Mouse (Mus musculus): Measurements from ENCODE around the gene Ier3.

Gene Ier3

DNA sequence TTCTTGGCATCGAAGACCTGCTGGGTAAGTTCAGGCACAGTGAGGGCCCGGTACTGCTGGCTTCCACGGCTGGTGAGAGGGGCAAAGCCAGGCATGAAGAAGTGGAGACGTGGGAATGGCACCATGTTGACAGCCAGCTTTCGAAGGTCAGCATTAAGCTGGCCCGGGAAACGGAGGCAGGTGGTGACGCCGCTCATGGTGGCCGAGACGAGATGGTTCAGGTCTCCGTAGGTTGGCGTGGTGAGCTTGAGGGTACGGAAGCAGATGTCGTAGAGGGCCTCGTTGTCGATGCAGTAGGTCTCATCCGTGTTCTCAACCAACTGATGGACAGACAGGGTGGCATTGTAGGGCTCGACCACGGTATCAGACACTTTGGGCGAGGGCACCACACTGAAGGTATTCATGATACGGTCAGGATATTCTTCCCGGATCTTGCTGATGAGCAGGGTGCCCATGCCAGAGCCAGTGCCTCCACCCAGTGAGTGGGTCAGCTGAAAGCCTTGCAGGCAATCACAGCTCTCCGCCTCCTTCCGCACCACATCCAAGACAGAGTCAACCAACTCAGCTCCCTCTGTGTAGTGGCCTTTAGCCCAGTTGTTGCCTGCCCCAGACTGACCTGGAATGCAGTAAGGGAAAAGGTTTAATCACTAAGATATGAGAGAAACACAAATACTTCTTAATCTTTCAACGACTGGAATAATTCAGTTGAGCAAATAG lies 14.1 kb downstream of the Ier3 start:
- DNase-seq (ENCODE audit: low read depth, low spot score) = no peak

DNA sequence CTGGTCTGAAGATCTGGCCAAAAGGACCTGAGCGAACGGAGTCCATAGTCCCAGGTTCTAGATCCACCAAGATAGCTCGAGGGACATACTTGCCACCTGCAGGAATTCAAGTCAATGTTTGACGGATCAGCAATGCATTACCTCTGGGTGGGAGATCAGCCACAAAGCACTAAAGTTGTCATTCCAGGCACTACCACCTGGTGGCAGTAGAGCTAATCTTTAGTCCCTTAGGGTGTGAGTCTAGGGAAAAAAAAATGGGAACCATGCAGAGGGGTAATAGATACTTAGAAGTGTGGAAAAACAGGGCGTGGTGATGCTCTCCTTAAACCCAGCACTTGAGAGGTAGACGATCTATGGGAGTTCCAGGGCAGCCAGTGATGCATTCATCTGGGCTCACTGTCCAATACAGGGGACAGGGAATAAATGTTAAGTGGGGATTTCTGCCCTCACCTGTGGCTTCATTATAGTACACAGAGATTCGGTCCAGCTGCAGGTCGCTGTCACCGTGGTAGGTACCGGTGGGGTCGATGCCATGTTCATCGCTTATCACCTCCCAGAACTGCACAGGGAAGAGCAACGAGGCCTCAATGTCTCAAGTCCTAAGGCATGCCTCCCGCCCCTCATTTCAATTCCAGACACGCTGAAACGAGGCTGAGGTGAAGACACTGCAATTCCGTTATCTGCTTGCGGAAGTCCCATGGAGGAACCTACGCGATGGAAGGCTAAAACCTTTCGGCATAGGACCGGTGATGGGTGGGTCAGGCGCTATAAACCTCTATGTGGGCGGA lies 14.9 kb downstream of the Ier3 start:
- peak; percentile 64 for DNase-seq (ENCODE audit: low read depth, low spot score)

DNA sequence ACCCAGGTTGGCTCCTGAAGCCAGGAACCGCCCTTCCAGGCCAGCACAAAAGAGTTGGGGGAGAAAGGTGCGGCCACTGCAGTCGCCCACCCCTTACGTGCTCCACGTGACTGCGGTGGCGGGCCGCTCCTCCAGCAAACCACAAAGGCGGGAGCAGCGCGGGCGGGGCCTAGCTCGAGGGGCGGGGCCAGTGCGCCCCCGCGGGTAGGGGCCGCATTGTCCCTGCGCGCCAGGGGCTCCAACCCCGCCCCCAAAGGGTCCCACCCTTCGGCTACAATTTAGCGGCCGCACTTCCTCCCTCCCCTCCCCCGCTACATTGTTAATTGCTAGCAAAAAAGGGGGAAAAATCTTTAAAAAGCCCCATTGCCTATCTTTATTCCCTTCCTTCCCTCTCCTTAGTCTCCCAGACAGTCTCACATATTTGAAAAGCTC lies 15.5 kb downstream of the Ier3 start:
- DNase-seq (ENCODE audit: low read depth, low spot score) = peak; percentile 92

DNA sequence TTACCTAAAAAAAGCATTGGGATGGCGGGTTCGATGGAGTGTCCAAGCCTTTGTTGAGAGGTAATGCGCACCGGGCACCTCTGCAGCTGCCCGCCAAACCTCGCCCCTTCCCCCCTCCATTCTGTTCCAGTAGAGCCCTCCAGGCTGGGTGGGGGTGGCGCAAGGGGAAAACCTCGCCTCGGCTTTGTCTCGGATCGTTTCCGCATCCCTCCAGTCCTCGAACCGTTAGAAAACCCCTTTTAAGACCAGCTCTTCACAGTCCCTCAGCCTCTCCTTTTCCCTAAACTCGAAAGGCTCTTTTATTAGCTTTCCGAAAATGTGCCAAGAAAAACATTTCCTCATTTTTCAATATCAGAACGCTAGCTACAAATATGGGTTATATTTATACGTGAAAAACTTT lies 16.0 kb downstream of the Ier3 start:
- peak; percentile 84 for DNase-seq (ENCODE audit: low read depth, low spot score)

DNA sequence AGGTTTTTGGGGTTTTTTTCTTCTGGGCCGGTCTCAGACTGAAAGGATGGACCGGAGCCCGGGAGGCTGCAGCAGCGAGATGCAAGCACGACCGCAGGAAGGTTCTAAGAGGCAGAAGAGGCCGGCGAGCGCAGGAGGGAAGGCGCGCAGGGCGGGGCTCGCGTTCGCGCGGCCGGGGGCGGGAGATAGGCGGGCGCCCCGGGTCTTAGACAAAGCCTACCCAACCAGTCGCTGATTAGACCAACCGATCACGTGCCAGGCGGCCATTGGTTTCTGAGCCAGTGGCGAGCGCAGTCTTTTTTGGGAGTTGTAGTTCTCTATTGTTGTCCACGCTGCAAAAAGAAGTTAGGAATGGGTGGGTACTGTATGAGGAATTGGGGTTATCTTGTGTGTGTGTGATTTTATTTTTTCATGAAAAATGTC lies 16.6 kb downstream of the Ier3 start, which contains the start of gene Tubb5:
Gene Tubb5 (minus strand): TSS at position 185 of the 423 bp plus-strand sequence.
- peak; percentile 97 for DNase-seq (ENCODE audit: low read depth, low spot score)

DNA sequence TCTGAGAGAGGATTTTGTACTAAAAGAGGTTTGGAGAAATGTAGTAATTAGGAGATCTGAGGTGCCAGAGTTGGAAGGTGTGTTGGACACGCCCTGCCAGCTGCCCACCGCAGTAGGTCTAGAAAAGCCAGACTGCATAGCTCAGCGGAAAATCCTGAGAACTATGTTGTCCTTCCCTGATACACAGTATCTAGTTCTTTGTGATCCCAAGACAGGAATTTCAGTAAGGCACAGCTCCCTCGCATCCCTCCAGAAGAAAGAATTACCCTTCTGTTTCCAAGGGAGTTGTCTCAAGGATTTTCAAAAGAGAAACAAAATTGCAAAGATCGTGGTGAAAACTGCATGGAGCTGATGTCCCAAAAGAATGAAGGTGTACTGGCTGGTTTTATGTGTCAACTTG lies 17.1 kb downstream of the Ier3 start:
- no peak for DNase-seq (ENCODE audit: low read depth, low spot score)

DNA sequence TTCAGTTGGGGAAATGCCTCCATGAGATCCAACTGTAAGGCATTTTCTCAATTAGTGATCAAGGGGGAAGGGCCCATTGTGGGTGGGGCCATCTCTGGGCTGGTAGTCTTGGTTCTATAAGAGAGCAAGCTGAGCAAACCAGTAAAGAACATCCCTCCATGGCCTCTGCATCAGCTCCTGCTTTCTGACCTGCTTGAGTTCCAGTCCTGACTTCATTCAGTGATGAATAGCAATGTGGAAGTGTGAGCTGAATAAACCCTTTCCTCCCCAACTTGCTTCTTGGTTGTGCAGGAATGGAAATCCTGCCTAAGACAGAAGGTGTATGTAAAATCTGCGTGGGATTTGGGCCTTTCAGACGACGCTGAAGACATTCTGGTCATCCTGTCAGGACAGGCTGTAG lies 17.5 kb downstream of the Ier3 start:
- peak; percentile 44 for DNase-seq (ENCODE audit: low read depth, low spot score)

DNA sequence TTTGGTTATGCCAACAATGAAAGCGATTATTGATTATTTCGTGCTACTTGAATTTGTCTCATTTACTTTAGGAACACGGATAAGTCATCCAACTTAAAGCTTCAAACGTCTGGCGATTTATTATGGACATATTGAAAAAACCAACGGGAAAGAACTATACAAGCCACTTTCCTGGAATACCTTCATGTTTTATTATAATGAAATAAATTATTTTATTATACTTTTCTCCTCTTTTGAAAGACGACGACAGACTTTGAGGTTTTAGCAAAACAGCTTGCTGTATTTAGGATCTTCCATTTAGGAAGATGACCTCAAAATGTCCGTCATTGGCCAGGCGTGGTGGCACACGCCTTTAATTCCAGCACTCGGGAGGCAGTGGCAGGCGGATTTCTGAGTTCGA lies 19.1 kb downstream of the Ier3 start:
- DNase-seq (ENCODE audit: low read depth, low spot score) = no peak

DNA sequence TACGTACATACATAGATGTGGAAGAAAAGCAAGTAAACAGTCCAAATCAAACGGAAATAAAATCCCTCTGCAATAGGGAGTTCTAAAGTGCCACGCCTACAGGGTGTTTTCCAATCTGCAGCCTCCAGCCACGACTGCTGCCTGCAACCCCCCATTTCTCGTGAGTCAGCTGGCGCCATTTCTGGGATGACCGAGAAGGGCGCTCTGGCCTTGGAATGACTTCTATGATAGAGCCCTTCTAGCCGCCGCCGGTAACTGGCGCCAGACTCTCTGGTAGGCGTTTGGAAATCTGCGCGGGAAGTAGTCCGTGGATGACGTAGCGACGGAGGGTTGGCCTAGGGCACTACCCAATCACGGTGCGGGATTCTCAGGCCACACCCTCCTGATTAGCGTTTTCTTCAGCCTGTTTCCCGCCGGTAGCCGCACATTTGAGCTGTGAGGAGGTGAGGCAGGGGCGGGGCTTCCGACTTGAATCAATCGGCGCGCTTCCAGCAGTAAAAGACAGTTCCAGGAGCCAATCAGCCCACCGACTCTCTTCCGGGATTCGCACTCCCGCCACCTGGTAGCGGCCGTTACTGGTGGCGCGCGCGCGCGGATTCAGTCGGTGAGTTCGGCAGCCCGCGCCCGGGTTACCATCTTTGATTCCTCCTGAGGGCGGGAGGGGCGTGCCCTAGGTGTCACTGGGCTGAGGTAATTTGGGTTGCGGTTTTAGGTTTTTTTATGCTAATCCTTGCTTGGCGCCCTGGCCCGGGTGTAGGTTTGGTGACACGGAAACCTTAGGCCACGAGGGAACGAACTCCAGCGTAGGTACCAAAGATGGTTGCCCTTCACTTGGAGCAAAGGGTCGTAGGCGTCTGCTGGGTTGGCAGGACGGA lies 19.8 kb downstream of the Ier3 start, which contains the start of gene Mdc1:
Gene Mdc1 (plus strand): TSS at position 440 of the 875 bp plus-strand sequence.
- peak; percentile 100 for DNase-seq (ENCODE audit: low read depth, low spot score)

DNA sequence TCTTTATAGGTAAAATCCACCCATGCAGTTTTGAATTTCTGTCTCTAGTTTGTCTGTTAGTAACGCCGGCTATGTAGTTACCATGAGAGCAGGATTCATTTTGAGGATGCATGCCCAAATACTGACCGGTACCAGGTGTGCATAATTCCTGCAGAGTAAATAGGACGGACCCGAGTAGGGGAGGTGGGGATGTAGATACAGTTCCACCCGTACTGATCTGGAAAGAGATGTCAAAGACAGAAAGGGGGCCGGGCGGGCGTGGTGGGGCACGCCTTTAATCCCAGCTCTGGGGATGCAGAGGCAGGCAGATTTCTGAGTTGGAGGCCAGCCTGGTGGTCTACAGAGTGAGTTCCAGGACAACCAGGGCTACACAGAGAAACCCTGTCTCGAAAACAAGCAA lies 20.5 kb downstream of the Ier3 start:
- no peak for DNase-seq (ENCODE audit: low read depth, low spot score)

DNA sequence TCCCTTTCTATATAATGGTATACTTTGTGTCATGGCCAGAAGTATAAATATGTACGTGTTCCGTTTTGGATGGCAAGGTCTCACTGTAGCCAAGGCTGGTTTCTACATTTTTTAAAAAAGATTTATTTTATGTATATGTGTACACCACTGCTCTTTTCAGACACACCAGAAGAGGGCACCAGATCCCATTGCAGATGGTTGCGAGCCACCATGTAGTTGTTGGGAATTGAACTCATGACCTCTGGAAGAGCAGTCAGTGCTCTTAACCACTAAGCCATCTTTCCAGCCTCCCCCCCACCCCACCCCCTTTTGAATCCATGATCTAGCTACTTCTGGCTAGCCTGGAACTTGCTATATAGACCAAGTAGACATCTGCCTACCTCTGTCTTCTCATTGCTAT lies 22.0 kb downstream of the Ier3 start:
- DNase-seq (ENCODE audit: low read depth, low spot score) = no peak

DNA sequence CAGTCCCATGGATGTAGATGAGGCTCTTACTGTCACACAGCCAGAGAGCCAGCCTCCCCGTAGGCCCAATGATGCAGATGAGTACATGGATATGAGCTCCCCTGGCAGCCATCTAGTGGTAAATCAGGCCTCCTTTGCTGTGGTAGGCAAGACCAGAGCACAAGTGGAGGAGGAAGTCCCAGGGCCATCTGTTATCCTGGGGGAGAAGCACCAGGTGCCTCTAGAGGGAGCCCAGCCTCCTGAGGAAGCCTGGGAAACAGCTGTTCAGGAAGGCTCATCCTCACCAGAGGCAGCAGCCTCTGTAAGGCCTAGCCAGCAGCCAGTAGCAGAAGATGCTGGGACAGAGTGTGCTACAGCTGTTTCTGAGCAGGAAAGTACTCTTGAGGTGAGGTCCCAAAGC lies 26.6 kb downstream of the Ier3 start:
- DNase-seq (ENCODE audit: low read depth, low spot score) = no peak

DNA sequence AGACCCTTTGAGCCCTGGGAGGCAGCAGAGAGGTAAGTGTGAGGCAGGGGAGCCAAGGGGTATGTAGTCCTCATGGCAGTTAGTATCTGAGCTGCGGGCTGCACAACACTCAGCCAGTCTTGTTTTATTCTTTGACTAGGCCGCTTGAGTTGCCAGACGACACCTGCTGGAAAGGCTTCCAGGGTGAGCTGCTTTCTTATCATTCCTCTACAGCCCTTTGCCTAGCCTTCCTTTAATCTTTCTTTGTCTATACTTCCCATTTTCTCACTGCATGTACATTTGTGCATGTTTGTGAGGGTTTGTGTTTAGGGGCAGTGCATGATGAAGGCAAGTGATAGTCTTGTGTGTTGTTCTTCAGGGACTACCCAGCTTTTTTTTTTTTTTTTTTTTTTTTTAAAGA lies 29.5 kb downstream of the Ier3 start:
- DNase-seq (ENCODE audit: low read depth, low spot score) = no peak

DNA sequence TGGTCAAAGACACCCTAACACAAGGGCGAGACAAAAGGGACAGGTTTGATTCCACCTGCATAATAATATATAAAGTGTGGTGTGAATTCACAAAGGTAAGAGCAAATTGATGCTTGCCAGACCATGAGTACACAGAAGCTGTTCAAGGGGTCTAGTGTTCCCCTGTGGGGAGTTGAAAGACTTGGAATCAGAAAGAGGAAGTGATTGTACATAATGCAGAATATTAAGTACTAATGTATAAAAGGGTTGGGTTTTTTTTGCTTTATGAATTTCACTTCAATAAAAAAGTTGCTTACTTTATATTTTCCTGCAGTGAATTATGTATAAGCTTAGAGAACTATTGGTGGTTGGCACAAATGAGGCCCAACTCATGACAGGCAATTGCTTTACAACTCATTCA lies 37.9 kb downstream of the Ier3 start:
- DNase-seq (ENCODE audit: low read depth, low spot score) = no peak

DNA sequence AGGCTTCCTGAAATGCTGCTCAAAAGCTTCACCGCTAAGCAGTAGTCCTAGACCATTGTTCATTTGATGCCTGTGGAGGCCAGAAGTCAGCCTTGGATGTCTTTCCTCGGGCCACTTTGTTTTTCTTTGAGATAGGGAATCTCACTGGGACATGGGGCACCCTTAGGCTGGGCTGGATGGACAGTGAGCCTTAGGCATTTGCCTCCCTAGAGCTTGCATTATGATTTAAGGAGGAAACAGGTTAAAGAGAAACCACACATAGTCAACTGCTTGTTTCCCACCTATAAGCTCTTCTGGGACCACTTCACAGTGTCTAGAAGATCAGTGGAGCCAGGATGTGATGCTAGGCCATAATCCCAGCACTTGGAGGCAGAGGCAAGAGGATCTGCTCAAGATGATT lies 38.4 kb downstream of the Ier3 start:
- no peak for DNase-seq (ENCODE audit: low read depth, low spot score)

DNA sequence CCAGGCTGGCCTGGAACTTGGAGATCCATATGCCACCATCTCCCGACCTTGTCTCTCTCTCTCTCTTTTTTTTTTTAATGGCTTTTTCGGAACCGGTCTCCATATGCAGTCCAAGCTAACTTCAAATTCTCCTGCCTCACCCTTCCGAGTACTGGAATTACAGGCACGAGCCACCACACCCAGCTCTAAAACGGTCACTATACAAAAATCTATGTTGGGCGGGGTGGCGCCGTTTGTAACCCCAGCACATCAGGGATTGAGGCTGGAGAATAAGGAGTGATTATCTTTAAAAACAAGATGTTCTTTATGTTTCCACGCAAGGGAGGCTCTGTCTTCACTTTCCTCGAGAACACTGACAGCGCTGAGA lies 39.3 kb downstream of the Ier3 start:
- DNase-seq (ENCODE audit: low read depth, low spot score) = no peak

DNA sequence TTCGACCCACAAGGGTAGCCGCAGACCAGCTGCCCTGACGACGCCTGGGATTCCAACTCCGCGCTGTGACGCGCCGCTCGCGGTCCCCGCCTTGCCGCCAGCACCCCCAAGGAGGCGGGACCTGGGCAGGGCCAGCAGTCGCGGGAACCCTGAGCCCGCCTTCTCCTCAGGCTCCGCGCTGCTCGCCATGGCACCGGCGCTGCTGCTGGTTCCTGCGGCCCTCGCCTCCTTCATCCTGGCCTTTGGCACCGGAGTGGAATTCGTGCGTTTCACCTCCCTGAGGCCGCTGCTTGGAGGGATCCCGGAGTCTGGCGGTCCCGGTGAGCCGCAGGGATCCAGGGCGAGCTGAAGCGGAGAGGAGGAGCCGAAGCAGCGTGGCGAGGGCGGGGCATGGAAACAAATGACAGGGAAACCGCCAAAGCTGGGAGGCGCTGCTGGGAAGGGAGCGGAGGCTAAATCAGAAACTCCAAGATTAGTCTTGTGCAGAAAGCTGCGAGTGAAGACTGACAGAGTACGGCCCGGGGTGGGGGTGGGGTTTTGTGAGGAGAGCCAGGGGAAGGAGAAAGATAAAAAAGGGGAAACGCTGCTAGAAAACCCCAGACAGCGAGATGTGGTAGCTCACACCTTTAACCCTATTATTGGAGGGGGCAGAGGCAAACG lies 39.8 kb downstream of the Ier3 start, which contains the start of gene Nrm:
Gene Nrm (plus strand): TSS at position 121 of the 660 bp plus-strand sequence.
- peak; percentile 91 for DNase-seq (ENCODE audit: low read depth, low spot score)

DNA sequence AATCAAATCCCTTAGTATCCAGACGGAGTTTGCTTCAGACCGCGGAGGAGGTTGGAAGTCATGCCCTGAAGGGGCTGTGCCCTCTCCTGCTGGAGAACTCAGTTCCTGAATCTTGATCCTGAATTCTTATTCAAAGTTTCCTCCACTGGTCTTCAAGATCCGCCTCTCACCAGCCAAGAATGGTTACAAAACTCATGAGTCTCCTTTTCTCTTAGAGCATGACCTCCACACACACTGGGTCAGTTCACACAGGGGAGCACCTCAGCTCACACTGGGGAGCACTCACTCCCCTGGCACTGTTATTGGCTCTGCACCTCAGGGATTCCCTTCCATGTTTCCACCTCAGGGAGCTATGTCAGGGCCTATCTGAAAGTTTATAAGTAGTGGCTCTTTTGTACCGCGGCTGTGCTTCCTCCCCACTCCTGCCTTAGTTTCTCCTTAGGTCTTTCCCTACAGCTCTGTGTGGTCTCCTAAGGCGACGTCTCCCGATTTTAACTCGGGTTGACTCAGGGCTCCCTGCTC lies 43.4 kb downstream of the Ier3 start:
- no peak for DNase-seq (ENCODE audit: low read depth, low spot score)

DNA sequence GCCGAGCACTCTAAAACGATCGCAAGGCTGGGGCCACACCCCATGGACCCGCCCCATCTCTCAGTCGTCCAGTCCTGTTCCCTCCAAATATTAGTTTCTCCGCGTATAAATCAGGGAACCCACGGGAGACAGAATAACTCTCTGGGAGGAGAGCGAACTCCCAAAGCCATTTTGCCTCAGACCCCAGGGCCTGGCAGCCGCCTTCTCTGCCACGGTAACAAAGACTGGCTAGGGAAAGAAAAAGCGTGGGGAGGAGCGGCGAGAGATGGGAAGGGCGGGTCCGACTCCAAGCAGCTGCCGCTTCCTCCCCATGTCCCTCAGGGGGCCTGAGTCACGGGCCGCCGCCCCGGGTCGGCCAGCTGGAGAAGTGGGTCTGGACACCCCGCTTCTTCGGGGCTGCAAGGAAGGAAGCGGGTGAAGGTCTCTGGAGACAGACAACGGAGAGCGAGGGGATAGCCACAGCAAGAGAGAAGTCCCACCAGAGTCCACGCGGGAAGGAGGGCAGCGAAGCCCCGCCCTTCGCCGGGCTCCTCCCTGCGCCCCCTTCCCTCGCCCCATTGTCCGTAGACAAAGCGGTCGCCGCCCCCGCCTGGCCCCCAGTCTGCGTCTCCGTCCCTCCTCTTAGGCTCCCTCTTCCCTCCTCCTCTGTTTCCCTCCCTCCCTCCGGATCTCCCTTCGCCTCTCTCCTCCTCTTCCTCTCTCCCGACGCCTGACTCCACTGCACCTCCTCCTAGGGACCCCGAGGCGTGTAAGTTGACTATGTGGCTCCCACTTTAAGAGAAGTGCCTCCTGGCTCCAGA lies 44.2 kb downstream of the Ier3 start, which contains the start of gene Ppp1r18:
Gene Ppp1r18 (plus strand): TSS at position 113 of the 800 bp plus-strand sequence.
- peak; percentile 80 for DNase-seq (ENCODE audit: low read depth, low spot score)

DNA sequence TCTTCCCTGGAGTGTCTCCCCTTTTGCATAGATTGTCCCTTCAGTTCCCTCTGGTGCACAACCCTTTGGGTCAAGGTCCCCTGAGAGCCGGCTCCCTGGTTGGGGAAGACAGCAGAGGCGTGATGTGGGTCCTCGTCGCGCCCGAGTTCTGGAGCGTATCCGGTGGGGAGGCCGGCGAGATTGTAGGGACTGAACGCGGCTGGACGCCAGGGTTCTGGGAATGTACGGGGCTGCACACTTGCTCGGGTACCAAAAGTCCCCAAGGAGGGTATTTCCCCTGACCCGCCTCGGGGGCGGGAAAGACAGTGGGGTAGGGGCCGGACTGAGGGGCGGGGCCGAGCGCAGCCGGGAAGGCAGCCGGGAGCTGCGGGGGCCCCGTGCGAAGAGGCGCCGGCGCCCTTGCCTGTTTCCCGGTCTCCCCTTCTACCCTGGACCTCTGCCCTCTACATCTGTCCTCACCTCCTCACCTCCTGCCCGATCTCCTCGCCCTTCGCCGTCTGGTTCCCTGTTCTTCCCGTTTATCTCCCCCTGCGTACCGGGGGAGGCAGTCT lies 44.9 kb downstream of the Ier3 start:
- DNase-seq (ENCODE audit: low read depth, low spot score) = peak; percentile 78
